Comparison of ENCODE assay signal across 26 mouse cellular contexts in genomic region chr7:133544966-133545365, GRCm38 (mm10). TPM values are rescaled to one million over a fixed set of nuclear protein-coding genes. Genes with fewer than 3 reads are reported as not detected.
DNase-seq lines count a peak whose midpoint lies in the region; ATAC-seq lines count a peak whose summit lies in the region.
"Had no signal": no experiment of that assay in that cellular context is flagged by ENCODE, and none has a peak within 500 bp of the region (broad histone marks: within the 10 kb centered on the region; RNA-seq: fewer than 3 reads in every experiment).

No protein-coding gene starts in this region.

- no peaks in the 10 kb centered on the region for H3K36me3 ChIP-seq in heart, embryonic 10.5 days
- no peaks in the 10 kb centered on the region for H3K36me3 ChIP-seq in heart, embryonic 12.5 days
- no peaks in the 10 kb centered on the region for H3K36me3 ChIP-seq in midbrain, embryonic 10.5 days
- H3K36me3 ChIP-seq in midbrain, embryonic 13.5 days, result no peaks in the 10 kb centered on the region
- H3K36me3 ChIP-seq: G1E had no signal

- H3K4me2 ChIP-seq in heart, embryonic 12.5 days, result no peak overlapping the region
- H3K4me2 ChIP-seq in midbrain, embryonic 13.5 days (replicated peaks), result no peak overlapping the region

- H3K27ac ChIP-seq in heart, embryonic 10.5 days, result no peak overlapping the region
- H3K27ac ChIP-seq in heart, embryonic 12.5 days (ENCODE audit: poor library complexity, severe bottlenecking), result no peak overlapping the region
- no peak overlapping the region for H3K27ac ChIP-seq in midbrain, embryonic 10.5 days (replicated peaks)
- no peak overlapping the region for H3K27ac ChIP-seq in midbrain, embryonic 13.5 days

- no peaks in the 10 kb centered on the region for H3K4me1 ChIP-seq in heart, embryonic 10.5 days
- H3K4me1 ChIP-seq in heart, embryonic 12.5 days (replicated peaks), result 0 out of 2 replicates have a peak, but pooled peaks cover 2% of the 10 kb centered on the region
- no peaks in the 10 kb centered on the region for H3K4me1 ChIP-seq in midbrain, embryonic 10.5 days
- no peaks in the 10 kb centered on the region for H3K4me1 ChIP-seq in midbrain, embryonic 13.5 days (replicated peaks)

- H3K27me3 ChIP-seq in heart, embryonic 10.5 days (ENCODE audit: insufficient read depth, poor library complexity, severe bottlenecking), result no peaks in the 10 kb centered on the region
- no peaks in the 10 kb centered on the region for H3K27me3 ChIP-seq in heart, embryonic 12.5 days (replicated peaks)
- no peaks in the 10 kb centered on the region for H3K27me3 ChIP-seq in midbrain, embryonic 10.5 days (ENCODE audit: low read depth, poor library complexity, severe bottlenecking)
- no peaks in the 10 kb centered on the region for H3K27me3 ChIP-seq in midbrain, embryonic 13.5 days

- WGBS in heart, embryonic 10.5 days, result 61% methylated on average over 2 of the region's 2 CpGs
- WGBS in heart, embryonic 12.5 days, result 46% methylated on average over 2 of the region's 2 CpGs
- 63% methylated on average over 2 of the region's 2 CpGs for WGBS in midbrain, embryonic 10.5 days
- 72% methylated on average over 2 of the region's 2 CpGs for WGBS in midbrain, embryonic 13.5 days

- H3K4me3 ChIP-seq in heart, embryonic 10.5 days, result no peak overlapping the region
- H3K4me3 ChIP-seq in heart, embryonic 12.5 days, result no peak overlapping the region
- no peak overlapping the region for H3K4me3 ChIP-seq in midbrain, embryonic 10.5 days
- no peak overlapping the region for H3K4me3 ChIP-seq in midbrain, embryonic 13.5 days (replicated peaks)

- DNase-seq in heart, adult 11 months, result peak; percentile 71
- DNase-seq in heart, postnatal 4 days, result no peak
- peak; percentile 73 for DNase-seq in heart, embryonic 10.5 days (ENCODE audit: low spot score)
- peak; percentile 0 for DNase-seq in midbrain, embryonic 10.5 days (ENCODE audit: low spot score)
- DNase-seq: adrenal gland, adult 2 months; adrenal gland, adult 8-10 months; adrenal gland, postnatal 10 days; adrenal gland, postnatal 14 days; adrenal gland, postnatal 25 days; adrenal gland, postnatal 36 days; B cell, adult 2 months; cerebellum, adult 11 months; cerebellum, adult 11-12 months; cerebellum, adult 18-20 months had no signal

- no peak for ATAC-seq in heart, embryonic 12.5 days (ENCODE audit: insufficient number of reproducible peaks, low FRiP score)
- ATAC-seq in midbrain, embryonic 13.5 days, result no peak
- ATAC-seq: activated CD4-positive, CD25-positive, alpha-beta regulatory T cell, adult 4 months; CD4-positive, CD25-positive, alpha-beta regulatory T cell, adult 4 months; Patski had no signal

- H3K9ac ChIP-seq in heart, embryonic 12.5 days, result no peak overlapping the region
- no peak overlapping the region for H3K9ac ChIP-seq in midbrain, embryonic 13.5 days (replicated peaks)

- no peaks in the 10 kb centered on the region for H3K9me3 ChIP-seq in heart, embryonic 10.5 days
- H3K9me3 ChIP-seq in heart, embryonic 12.5 days (replicated peaks), result peaks cover 6% of the 10 kb centered on the region; the same call in 1 of the 2 replicates
- no peaks in the 10 kb centered on the region for H3K9me3 ChIP-seq in midbrain, embryonic 10.5 days (replicated peaks)
- no peaks in the 10 kb centered on the region for H3K9me3 ChIP-seq in midbrain, embryonic 13.5 days

RNA-seq across cellular contexts. Expression of gene Tex36, which starts 57.0 kb away (rescaled TPM):
- total RNA-seq in heart, postnatal 4 days (2021), result not detected
- polyA plus RNA-seq in heart, embryonic 10.5 days (2016; fragmentation: Nextera tagmentation; extraction: Ambion mirVana), result not detected in 2 replicates
- not detected in 2 replicates for polyA plus RNA-seq in heart, embryonic 12.5 days (2016; fragmentation: Nextera tagmentation; extraction: Ambion mirVana)
- polyA plus RNA-seq in midbrain, embryonic 10.5 days (2016; fragmentation: Nextera tagmentation; extraction: Ambion mirVana), result not detected in 2 replicates
- 0.16 TPM in 1 of 2 replicates, not detected in the other for polyA plus RNA-seq in midbrain, embryonic 13.5 days (2015; fragmentation: Nextera tagmentation; extraction: Ambion mirVana)
- total RNA-seq: adrenal gland, adult 18-20 months; adrenal gland, adult 2 months; adrenal gland, adult 8-10 months; adrenal gland, postnatal 10 days; adrenal gland, postnatal 14 days; adrenal gland, postnatal 25 days; adrenal gland, postnatal 36 days; adrenal gland, postnatal 4 days; CH12.LX; ES-E14; G1E; MEL had no signal
- polyA plus RNA-seq: activated CD4-positive, CD25-positive, alpha-beta regulatory T cell, adult 4 months; adrenal gland, adult 2 months; C2C12; CD4-positive, CD25-positive, alpha-beta regulatory T cell, adult 4 months; G1E; Patski had no signal
